In genomic region chr16:97904035-97904434, GRCm38 (mm10) we compare ENCODE assay signal across 34 mouse cellular contexts.
"Had no signal": no experiment of that assay in that cellular context is flagged by ENCODE, and none has a peak within 500 bp of the region (broad histone marks: within the 10 kb centered on the region; RNA-seq: fewer than 3 reads in every experiment).

No protein-coding gene starts in this region.

- H3K27me3 ChIP-seq: heart, embryonic 12.5 days; heart, embryonic 13.5 days; heart, embryonic 15.5 days; hindbrain, embryonic 12.5 days; hindbrain, embryonic 13.5 days; hindbrain, embryonic 15.5 days; intestine, embryonic 15.5 days; kidney, embryonic 15.5 days had no signal

- H3K36me3 ChIP-seq: heart, embryonic 15.5 days; hindbrain, embryonic 10.5 days; hindbrain, embryonic 12.5 days; hindbrain, embryonic 13.5 days; intestine, embryonic 15.5 days; kidney, embryonic 15.5 days had no signal

- H3K27ac ChIP-seq: heart, embryonic 10.5 days; heart, embryonic 13.5 days; heart, embryonic 15.5 days; hindbrain, embryonic 10.5 days; hindbrain, embryonic 12.5 days; hindbrain, embryonic 13.5 days; hindbrain, embryonic 14.5 days; hindbrain, embryonic 15.5 days; hindbrain, postnatal 0 days; intestine, embryonic 15.5 days; kidney, embryonic 15.5 days; kidney, postnatal 0 days; layer of hippocampus, adult 2 months; left cerebral cortex, adult 2 months had no signal

- H3K9ac ChIP-seq: heart, embryonic 12.5 days; heart, embryonic 13.5 days; heart, embryonic 15.5 days; hindbrain, embryonic 12.5 days; hindbrain, embryonic 13.5 days; hindbrain, embryonic 14.5 days; hindbrain, embryonic 15.5 days; intestine, embryonic 15.5 days; kidney, embryonic 15.5 days had no signal

- H3K4me2 ChIP-seq: heart, embryonic 12.5 days; heart, embryonic 13.5 days; heart, embryonic 15.5 days; hindbrain, embryonic 12.5 days; hindbrain, embryonic 13.5 days; hindbrain, embryonic 14.5 days; hindbrain, embryonic 15.5 days; intestine, embryonic 15.5 days; kidney, embryonic 15.5 days had no signal

- H3K4me3 ChIP-seq: heart, embryonic 10.5 days; heart, embryonic 12.5 days; heart, embryonic 13.5 days; heart, embryonic 15.5 days; hindbrain, embryonic 10.5 days; hindbrain, embryonic 12.5 days; hindbrain, embryonic 13.5 days; hindbrain, embryonic 15.5 days; intestine, embryonic 15.5 days; kidney, embryonic 15.5 days; layer of hippocampus, adult 2 months; left cerebral cortex, adult 2 months had no signal

- H3K9me3 ChIP-seq: heart, embryonic 10.5 days; heart, embryonic 12.5 days; heart, embryonic 13.5 days; heart, embryonic 15.5 days; hindbrain, embryonic 10.5 days; hindbrain, embryonic 12.5 days; hindbrain, embryonic 13.5 days; hindbrain, embryonic 15.5 days; intestine, embryonic 15.5 days; kidney, embryonic 15.5 days had no signal

- H3K4me1 ChIP-seq: hindbrain, embryonic 10.5 days; hindbrain, embryonic 12.5 days; hindbrain, embryonic 13.5 days; hindbrain, embryonic 15.5 days; intestine, embryonic 15.5 days; kidney, embryonic 15.5 days had no signal

- DNase-seq: heart, postnatal 10 days; heart, postnatal 14 days; heart, postnatal 36 days; heart, postnatal 4 days; kidney, adult 11 months; kidney, adult 18-20 months; kidney, adult 2 months; kidney, adult 8-10 months; kidney, adult 9 months; kidney, postnatal 10 days; kidney, postnatal 14 days; kidney, postnatal 25 days; kidney, postnatal 4 days; layer of hippocampus, adult 9-11 months; layer of hippocampus, postnatal 36 days had no signal

- ATAC-seq: hindbrain, embryonic 16.5 days; hindbrain, postnatal 0 days; inflammation-experienced regulatory T-cells, adult 6 months; intestine, embryonic 15.5 days; intestine, embryonic 16.5 days; intestine, postnatal 0 days had no signal
